In genomic region chr12:13622150-13622822, GRCm38 (mm10) we compare ENCODE assay signal across 20 mouse cellular contexts.
A peak's percentile ranks its signal among the peaks of the same experiment; 100 is the strongest.
DNase-seq lines count a peak whose midpoint lies in the region; ATAC-seq and TF ChIP-seq lines count a peak whose summit lies in the region.
"Had no signal": no experiment of that assay in that cellular context is flagged by ENCODE, and none has a peak within 500 bp of the region (broad histone marks: within the 10 kb centered on the region; RNA-seq: fewer than 3 reads in every experiment).

No protein-coding gene starts in this region.

- H3K9me3 ChIP-seq in hindbrain, embryonic 14.5 days (ENCODE audit: control insufficient read depth, low read length): no peaks in the 10 kb centered on the region
- no peaks in the 10 kb centered on the region for H3K9me3 ChIP-seq in hindbrain, embryonic 16.5 days (ENCODE audit: control insufficient read depth, low read length)
- H3K9me3 ChIP-seq in liver, postnatal 0 days (ENCODE audit: low read length): no peaks in the 10 kb centered on the region
- H3K9me3 ChIP-seq in liver, embryonic 12.5 days (replicated peaks): 0 out of 2 replicates have a peak, but pooled peaks cover 5% of the 10 kb centered on the region
- H3K9me3 ChIP-seq in midbrain, embryonic 13.5 days: no peaks in the 10 kb centered on the region
- H3K9me3 ChIP-seq in midbrain, embryonic 15.5 days: no peaks in the 10 kb centered on the region
- H3K9me3 ChIP-seq: embryonic facial prominence, embryonic 12.5 days; heart, embryonic 12.5 days; hindbrain, embryonic 12.5 days had no signal

- no peak overlapping the region for H3K4me3 ChIP-seq in hindbrain, embryonic 14.5 days (replicated peaks; ENCODE audit: low read length)
- no peak overlapping the region for H3K4me3 ChIP-seq in hindbrain, embryonic 16.5 days (ENCODE audit: low read length)
- no peak overlapping the region for H3K4me3 ChIP-seq in liver, postnatal 0 days (ENCODE audit: low read depth, low read length)
- no peak overlapping the region for H3K4me3 ChIP-seq in liver, embryonic 12.5 days
- H3K4me3 ChIP-seq in midbrain, embryonic 13.5 days (replicated peaks): no peak overlapping the region
- H3K4me3 ChIP-seq in midbrain, embryonic 15.5 days: no peak overlapping the region
- H3K4me3 ChIP-seq: embryonic facial prominence, embryonic 12.5 days; heart, adult 2 months; heart, embryonic 12.5 days; hindbrain, embryonic 12.5 days had no signal

- no peak for TF ChIP-seq CTCF in liver, postnatal 0 days (IDR thresholded peaks at IDR 0.05; ENCODE audit: low read depth)

- no peak overlapping the region for H3K27ac ChIP-seq in hindbrain, embryonic 14.5 days
- no peak overlapping the region for H3K27ac ChIP-seq in hindbrain, embryonic 16.5 days (ENCODE audit: low read depth, low read length)
- no peak overlapping the region for H3K27ac ChIP-seq in liver, postnatal 0 days (ENCODE audit: low read depth)
- no peak overlapping the region for H3K27ac ChIP-seq in liver, embryonic 12.5 days
- no peak overlapping the region for H3K27ac ChIP-seq in midbrain, embryonic 13.5 days
- H3K27ac ChIP-seq in midbrain, embryonic 15.5 days: no peak overlapping the region
- H3K27ac ChIP-seq: embryonic facial prominence, embryonic 12.5 days; heart, adult 2 months; hindbrain, embryonic 12.5 days had no signal

- ATAC-seq in hindbrain, embryonic 14.5 days (ENCODE audit: low FRiP score): peak; percentile 27; the same call in 1 of the 2 replicates
- no peak; the same call in 1 of the 2 replicates for ATAC-seq in hindbrain, embryonic 16.5 days
- peak; percentile 33; the same call in 1 of the 2 replicates for ATAC-seq in liver, postnatal 0 days
- no peak for ATAC-seq in liver, embryonic 12.5 days
- ATAC-seq in midbrain, embryonic 13.5 days: 0 out of 2 replicates have a peak, but pooled peaks have one; percentile 39
- ATAC-seq in midbrain, embryonic 15.5 days (replicated peaks): 0 out of 2 replicates have a peak, but pooled peaks have one; percentile 45
- ATAC-seq: activated CD4-positive, CD25-positive, alpha-beta regulatory T cell, adult 4 months; forebrain, embryonic 16.5 days; Patski had no signal

- TF ChIP-seq EP300 in liver, postnatal 0 days (IDR thresholded peaks at IDR 0.05; ENCODE audit: low read depth): no peak

- no peak overlapping the region for H3K4me2 ChIP-seq in hindbrain, embryonic 14.5 days (replicated peaks)
- H3K4me2 ChIP-seq in hindbrain, embryonic 16.5 days (ENCODE audit: low read length): no peak overlapping the region
- H3K4me2 ChIP-seq in liver, postnatal 0 days (ENCODE audit: low read depth, low read length): no peak overlapping the region
- H3K4me2 ChIP-seq in liver, embryonic 12.5 days: no peak overlapping the region
- no peak overlapping the region for H3K4me2 ChIP-seq in midbrain, embryonic 13.5 days (replicated peaks)
- no peak overlapping the region for H3K4me2 ChIP-seq in midbrain, embryonic 15.5 days
- H3K4me2 ChIP-seq: embryonic facial prominence, embryonic 12.5 days; heart, embryonic 12.5 days; hindbrain, embryonic 12.5 days had no signal

- no peaks in the 10 kb centered on the region for H3K27me3 ChIP-seq in hindbrain, embryonic 14.5 days (ENCODE audit: control insufficient read depth, insufficient read depth, low read length)
- H3K27me3 ChIP-seq in hindbrain, embryonic 16.5 days (replicated peaks; ENCODE audit: control insufficient read depth, insufficient read depth, low read length): no peaks in the 10 kb centered on the region
- H3K27me3 ChIP-seq in liver, postnatal 0 days (ENCODE audit: insufficient read depth, low read length): no peaks in the 10 kb centered on the region
- no peaks in the 10 kb centered on the region for H3K27me3 ChIP-seq in liver, embryonic 12.5 days (replicated peaks)
- no peaks in the 10 kb centered on the region for H3K27me3 ChIP-seq in midbrain, embryonic 13.5 days
- H3K27me3 ChIP-seq in midbrain, embryonic 15.5 days (replicated peaks): no peaks in the 10 kb centered on the region
- H3K27me3 ChIP-seq: CH12.LX; embryonic facial prominence, embryonic 12.5 days; heart, embryonic 12.5 days; hindbrain, embryonic 12.5 days had no signal

- H3K4me1 ChIP-seq in hindbrain, embryonic 14.5 days (replicated peaks; ENCODE audit: control insufficient read depth, insufficient read depth, low read length): peaks cover 3% of the 10 kb centered on the region; the same call in 1 of the 2 replicates
- H3K4me1 ChIP-seq in hindbrain, embryonic 16.5 days (ENCODE audit: control insufficient read depth, insufficient read depth, low read depth, low read length): no peaks in the 10 kb centered on the region; the same call in 1 of the 2 replicates
- H3K4me1 ChIP-seq in liver, postnatal 0 days (ENCODE audit: insufficient read depth): peaks cover 5% of the 10 kb centered on the region; the same call in 1 of the 2 replicates
- no peaks in the 10 kb centered on the region for H3K4me1 ChIP-seq in liver, embryonic 12.5 days
- H3K4me1 ChIP-seq in midbrain, embryonic 13.5 days (replicated peaks): no peaks in the 10 kb centered on the region
- H3K4me1 ChIP-seq in midbrain, embryonic 15.5 days: no peaks in the 10 kb centered on the region
- H3K4me1 ChIP-seq: embryonic facial prominence, embryonic 12.5 days; heart, embryonic 12.5 days; hindbrain, embryonic 12.5 days had no signal

- H3K9ac ChIP-seq in hindbrain, embryonic 14.5 days: no peak overlapping the region
- H3K9ac ChIP-seq in hindbrain, embryonic 16.5 days (ENCODE audit: low read depth, low read length): no peak overlapping the region
- no peak overlapping the region for H3K9ac ChIP-seq in liver, postnatal 0 days (replicated peaks)
- H3K9ac ChIP-seq in liver, embryonic 12.5 days: no peak overlapping the region
- H3K9ac ChIP-seq in midbrain, embryonic 13.5 days (replicated peaks): no peak overlapping the region
- no peak overlapping the region for H3K9ac ChIP-seq in midbrain, embryonic 15.5 days
- H3K9ac ChIP-seq: embryonic facial prominence, embryonic 12.5 days; heart, embryonic 12.5 days; hindbrain, embryonic 12.5 days had no signal

- H3K36me3 ChIP-seq in hindbrain, embryonic 14.5 days (replicated peaks; ENCODE audit: control insufficient read depth, insufficient read depth): no peaks in the 10 kb centered on the region
- H3K36me3 ChIP-seq in hindbrain, embryonic 16.5 days (ENCODE audit: control insufficient read depth, insufficient read depth, low read length): no peaks in the 10 kb centered on the region
- no peaks in the 10 kb centered on the region for H3K36me3 ChIP-seq in liver, postnatal 0 days (replicated peaks; ENCODE audit: insufficient read depth, low read length)
- no peaks in the 10 kb centered on the region for H3K36me3 ChIP-seq in liver, embryonic 12.5 days
- H3K36me3 ChIP-seq in midbrain, embryonic 13.5 days: no peaks in the 10 kb centered on the region
- H3K36me3 ChIP-seq in midbrain, embryonic 15.5 days (replicated peaks): no peaks in the 10 kb centered on the region
- H3K36me3 ChIP-seq: embryonic facial prominence, embryonic 12.5 days; heart, embryonic 12.5 days; hindbrain, embryonic 12.5 days had no signal

- no peak for DNase-seq in hindbrain, embryonic 14.5 days (ENCODE audit: low spot score)
- peak; percentile 44 for DNase-seq in liver, postnatal 0 days
- no peak for DNase-seq in spleen, postnatal 36 days (ENCODE audit: low spot score in 2 of 2)
- DNase-seq: adrenal gland, postnatal 14 days; cerebellum, adult 11-12 months; cerebellum, adult 9-10 months; cerebellum, postnatal 25 days; gastrocnemius, postnatal 10 days; heart, adult 2 months had no signal

- WGBS in hindbrain, embryonic 14.5 days: 81% methylated on average over 15 of the region's 15 CpGs
- 77% methylated on average over 15 of the region's 15 CpGs for WGBS in hindbrain, embryonic 16.5 days
- 58% methylated on average over 15 of the region's 15 CpGs for WGBS in liver, postnatal 0 days (ENCODE audit: insufficient replicate concordance)
- 70% methylated on average over 15 of the region's 15 CpGs for WGBS in liver, embryonic 12.5 days (ENCODE audit: insufficient replicate concordance)
- 71% methylated on average over 15 of the region's 15 CpGs for WGBS in midbrain, embryonic 13.5 days
- WGBS in midbrain, embryonic 15.5 days: 67% methylated on average over 15 of the region's 15 CpGs

Comparison
In these comparisons a context has a peak if more than half of its experiments do, and no peak if none do; other contexts are left out.
1. ATAC-seq: peak in hindbrain, embryonic 14.5 days (single experiment), liver, postnatal 0 days (single experiment), midbrain, embryonic 13.5 days (single experiment) and midbrain, embryonic 15.5 days (single experiment); none in hindbrain, embryonic 16.5 days (single experiment) and liver, embryonic 12.5 days (single experiment).